Mouse (Mus musculus) C3H10T1/2 (cell line): Measurements from ENCODE around the gene Ankrd7. TPM values are rescaled to one million over a fixed set of nuclear protein-coding genes. Genes with fewer than 3 reads are reported as not detected.

Source experiments
- polyA plus RNA-seq, 2 experiments: library from polyadenylated mRNA; unstranded; fragments of >200 nt; fragmentation: generic; extraction: Trizol; gene quantifications; one replicate each; pipeline ENCODE4 v1.2.1; 2012; ENCODE audit warnings: missing spikeins in 2 of 2

Ankrd7 gene
- not detected for polyA plus RNA-seq

GRCm38 (mm10) chr6:18866018-18866417 is at the start of gene Ankrd7:
TSS of gene Ankrd7 (plus strand) at chr6:18866318.

DNA sequence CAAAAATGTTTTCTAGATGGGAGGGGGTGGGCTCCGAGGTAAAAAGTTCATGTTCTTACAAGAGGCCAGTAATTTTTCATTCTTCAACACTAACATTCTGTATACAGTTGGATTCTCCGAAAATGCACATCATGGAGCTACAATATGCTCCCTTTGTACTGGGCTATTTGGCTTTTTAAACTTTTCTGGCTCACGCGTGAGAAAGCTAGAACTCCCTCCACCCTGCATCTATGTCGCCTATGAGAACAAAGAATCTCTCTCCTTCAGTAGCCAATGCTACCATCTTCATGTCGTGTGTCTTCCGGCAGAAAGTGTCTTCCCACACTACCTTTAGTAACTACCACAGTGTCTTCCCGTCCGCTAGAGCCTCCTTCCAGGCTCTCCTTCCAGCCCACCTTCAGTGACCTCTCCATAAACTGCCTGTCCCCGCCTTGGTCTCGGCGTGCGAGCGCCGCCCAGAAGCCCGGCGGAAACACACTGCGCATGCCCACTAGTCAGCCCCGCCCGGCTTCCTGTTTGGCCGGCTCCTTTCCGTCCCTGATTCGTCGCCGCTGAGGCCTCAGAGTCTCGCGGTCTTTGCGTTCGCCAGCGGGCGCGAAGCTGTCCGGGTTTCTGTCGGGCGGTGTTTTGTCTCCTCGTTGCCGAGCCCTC is 17.9 kb upstream of the Ankrd7 start, which contains the start of gene Lsm8:
Gene Lsm8 (plus strand): TSS at position 529 of the 651 bp plus-strand sequence.

Other genes starting within 250 kb of the Ankrd7 start
- 10 to 100 TPM; 13.6 to 34.3 TPM for gene Lsm8, start 17.7 kb upstream of the Ankrd7 start, polyA plus RNA-seq